Mouse (Mus musculus): ENCODE data around the gene Pinlyp.
"Not testable (repeated sequence)": the region's sequence is repeated elsewhere in the genome, so short reads cannot be mapped to it uniquely, and the experiment has no call there.

Gene Pinlyp

DNA sequence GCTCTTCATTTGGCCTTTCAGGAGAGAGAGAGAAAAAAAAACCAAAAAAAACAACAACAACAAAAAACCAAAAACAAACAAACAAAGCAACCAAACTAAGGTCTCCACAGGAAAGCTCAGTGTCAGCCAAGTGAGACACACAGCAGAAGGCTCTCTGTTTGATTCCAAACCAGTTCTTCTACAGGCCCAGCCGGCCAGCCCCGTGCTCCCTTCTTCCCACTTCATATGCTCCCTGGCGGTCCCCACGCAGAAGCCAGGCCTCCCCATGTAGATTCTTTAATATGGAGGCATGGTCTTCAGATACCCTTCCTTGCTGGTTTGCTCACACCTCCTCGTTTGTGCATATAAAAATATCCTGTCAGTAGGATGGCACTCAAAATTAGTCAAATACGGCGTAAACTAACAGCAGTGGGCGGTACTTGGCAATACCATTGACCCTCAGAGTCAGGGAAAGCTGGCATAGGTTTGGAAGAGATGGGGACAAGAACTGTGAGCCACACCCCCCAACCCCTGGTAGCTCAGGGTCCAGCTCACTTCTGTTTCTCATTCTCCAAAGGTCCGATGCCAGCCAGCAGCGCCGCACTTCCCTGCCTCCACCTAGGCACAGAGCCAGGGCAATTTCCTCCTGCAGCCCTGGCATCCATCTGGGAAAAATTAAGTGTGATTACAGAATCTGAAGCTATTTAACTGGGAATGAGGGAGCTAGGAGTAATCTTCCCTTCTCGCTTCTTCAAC is 20.1 kb downstream of the Pinlyp start:
- intact Hi-C loops (cut with DNase I) = no loop called here

GRCm38 (mm10) chr7:24524978-24525377 is 20.9 kb downstream of the Pinlyp start:
- intact Hi-C loops (cut with DNase I) = no loop called here

- intact Hi-C loops (cut with DNase I) = no loop called here
These were observed 22.2 kb downstream of the Pinlyp start for GRCm38 (mm10) chr7:24523723-24524122.

- intact Hi-C loops (cut with DNase I) = no loop called here
These were observed 23.1 kb downstream of the Pinlyp start for GRCm38 (mm10) chr7:24522805-24523204.

GRCm38 (mm10) chr7:24520054-24520453 is 25.9 kb downstream of the Pinlyp start:
- intact Hi-C loops (cut with DNase I) = not testable (repeated sequence)

- intact Hi-C loops (cut with DNase I) = no loop called here
These were observed 26.8 kb downstream of the Pinlyp start for GRCm38 (mm10) chr7:24519130-24519529.

GRCm38 (mm10) chr7:24517654-24518053 is 28.3 kb downstream of the Pinlyp start:
- intact Hi-C loops (cut with DNase I) = no loop called here

- intact Hi-C loops (cut with DNase I) = no loop called here
These were observed 28.8 kb downstream of the Pinlyp start for GRCm38 (mm10) chr7:24517077-24517476.

- intact Hi-C loops (cut with DNase I) = not testable (repeated sequence)
These were observed 29.6 kb downstream of the Pinlyp start for GRCm38 (mm10) chr7:24516319-24516718.

- intact Hi-C loops (cut with DNase I) = no loop called here
These were observed 33.6 kb downstream of the Pinlyp start, which contains the start of gene AC161166.1 for GRCm38 (mm10) chr7:24512355-24512754. TSS of gene AC161166.1 (minus strand) at chr7:24512455.

GRCm38 (mm10) chr7:24507726-24508114 is 38.2 kb downstream of the Pinlyp start:
- intact Hi-C loops (cut with DNase I) = loop anchor here (2.0 kb wide), 1 partner anchor 21 kb away; no protein-coding TSS in a partner anchor

DNA sequence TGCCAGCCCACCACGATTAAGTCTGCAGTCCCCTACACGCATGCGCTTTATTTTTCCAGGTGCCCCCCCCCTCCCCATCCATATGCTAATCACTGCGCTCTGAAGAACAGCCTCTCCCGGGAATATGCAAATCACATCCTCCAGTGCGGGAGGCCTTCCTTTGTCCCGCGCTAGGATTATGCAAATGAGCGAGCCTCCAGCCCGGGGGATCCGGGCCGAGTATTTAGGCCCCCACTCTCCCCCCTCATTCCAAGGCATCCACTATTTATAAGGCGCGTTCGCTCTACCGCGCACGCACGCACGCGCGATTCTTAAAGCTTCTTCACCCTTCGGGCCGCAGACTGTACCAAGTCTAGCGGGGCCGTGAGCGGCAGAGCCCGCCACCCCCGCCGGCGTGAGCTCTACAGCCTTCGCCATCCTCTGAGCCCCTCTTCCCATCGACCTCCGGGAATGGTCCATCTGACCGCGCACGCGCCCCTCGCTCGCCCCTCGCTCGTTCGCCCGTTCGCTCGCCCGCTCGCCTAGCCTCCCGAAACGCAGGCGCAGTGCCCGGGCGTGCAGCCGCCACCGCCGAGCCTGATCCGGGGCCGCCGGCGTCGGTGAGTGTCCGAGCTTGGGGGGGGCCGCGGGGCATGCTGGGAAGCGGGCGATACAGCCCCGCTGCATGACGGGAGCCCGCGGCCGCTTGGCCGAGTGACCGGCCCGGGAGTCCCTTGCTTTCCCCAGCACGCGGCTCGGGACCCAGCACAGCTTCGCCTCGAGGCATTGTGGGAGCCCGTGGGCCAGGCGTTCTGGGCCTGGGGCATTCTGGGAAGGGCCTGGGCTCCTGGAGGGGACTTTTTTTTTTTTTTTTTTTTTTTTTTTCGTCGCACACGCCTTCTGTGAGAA is 38.8 kb downstream of the Pinlyp start, which contains the start of gene Zfp428:
Zfp428 (plus strand) TSS at position 169 of the 888 bp plus-strand sequence.
- intact Hi-C loops (cut with DNase I) = loop anchor here (2.0 kb wide), 1 partner anchor 22 kb away; no protein-coding TSS in a partner anchor

DNA sequence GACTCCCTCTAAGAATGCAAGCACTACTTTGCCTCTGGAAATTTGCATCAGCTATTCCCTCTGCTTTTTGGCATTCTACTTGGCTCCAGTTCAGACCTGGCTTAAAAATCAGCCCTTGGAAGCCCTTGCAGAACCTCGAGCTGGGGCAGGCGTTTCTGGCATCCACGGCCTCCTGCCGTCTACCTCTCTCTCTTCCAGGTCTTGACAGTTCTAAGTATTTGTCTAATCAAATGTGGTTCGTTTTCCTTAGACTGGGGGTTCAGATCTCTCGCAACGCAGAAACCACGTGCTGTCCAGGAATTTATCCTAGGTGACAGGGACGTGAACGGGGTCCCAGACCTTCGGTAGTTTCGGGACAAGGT is 39.5 kb downstream of the Pinlyp start:
- intact Hi-C loops (cut with DNase I) = loop anchor here (2.0 kb wide), 1 partner anchor 22 kb away; no protein-coding TSS in a partner anchor

DNA sequence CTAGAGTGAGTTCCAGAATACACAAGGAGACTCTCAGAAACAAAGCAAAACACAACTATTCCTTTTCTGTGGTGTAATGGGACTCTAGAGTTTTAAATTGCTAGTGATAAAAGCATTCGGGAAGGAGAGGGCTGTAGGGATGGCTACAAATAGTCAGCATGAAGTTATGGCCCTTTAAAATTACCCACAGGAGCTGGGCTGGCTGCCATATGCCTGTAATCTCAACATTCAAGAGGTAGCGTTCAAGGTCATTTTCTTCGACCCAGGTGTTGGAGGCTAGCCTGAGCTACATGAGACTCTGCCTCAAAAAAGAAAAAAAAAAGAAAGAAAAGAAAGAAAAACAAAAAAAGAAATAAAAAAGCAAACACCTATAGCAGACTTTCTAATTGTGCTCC is 39.9 kb downstream of the Pinlyp start:
- intact Hi-C loops (cut with DNase I) = loop anchor here (2.0 kb wide), 1 partner anchor 23 kb away; no protein-coding TSS in a partner anchor

- intact Hi-C loops (cut with DNase I) = loop anchor here (2.0 kb wide), 1 partner anchor 23 kb away; no protein-coding TSS in a partner anchor
These were observed 40.4 kb downstream of the Pinlyp start for GRCm38 (mm10) chr7:24505447-24506064.

- intact Hi-C loops (cut with DNase I) = no loop called here
These were observed 41.0 kb downstream of the Pinlyp start for GRCm38 (mm10) chr7:24504868-24505267.

DNA sequence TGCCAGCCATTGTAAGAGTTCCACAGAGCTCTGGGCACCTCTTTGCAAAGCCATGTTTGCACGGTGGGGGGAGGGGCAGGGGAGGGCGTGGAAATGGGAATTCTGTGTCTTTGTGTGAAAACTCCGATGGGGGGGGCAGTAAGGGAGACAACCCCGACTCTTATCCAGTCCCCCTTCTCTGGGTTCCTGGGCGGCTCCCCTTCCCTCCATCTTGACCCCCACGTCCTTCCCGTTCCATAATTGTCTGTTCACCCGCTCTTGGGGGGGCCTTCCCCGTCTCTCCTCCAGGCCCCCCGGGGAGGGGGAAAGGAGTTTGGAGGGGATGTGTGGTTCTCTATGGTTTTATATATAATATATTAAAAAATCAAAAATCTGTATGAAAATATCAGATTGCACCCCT is 41.9 kb downstream of the Pinlyp start:
- intact Hi-C loops (cut with DNase I) = no loop called here

DNA sequence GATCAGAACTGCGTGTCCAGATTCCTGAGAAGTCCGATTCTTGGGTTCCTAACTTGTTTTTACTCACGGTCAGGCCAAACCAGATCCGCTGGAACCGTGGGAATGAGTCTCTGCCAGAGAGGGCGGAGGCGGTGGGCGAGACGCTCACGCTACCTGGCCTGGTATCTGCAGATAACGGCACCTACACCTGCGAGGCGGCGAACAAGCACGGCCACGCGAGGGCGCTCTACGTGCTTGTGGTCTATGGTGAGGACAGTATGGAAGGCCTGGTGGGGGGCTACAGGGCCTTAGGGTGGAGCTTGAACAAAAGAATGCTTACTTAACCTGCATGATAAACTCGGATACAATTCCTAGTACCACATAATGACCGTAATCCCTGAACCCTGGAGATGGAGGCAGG is 44.4 kb downstream of the Pinlyp start:
- intact Hi-C loops (cut with DNase I) = no loop called here

GRCm38 (mm10) chr7:24500929-24501328 is 45.0 kb downstream of the Pinlyp start:
- intact Hi-C loops (cut with DNase I) = no loop called here

GRCm38 (mm10) chr7:24499856-24500577 is 45.9 kb downstream of the Pinlyp start:
- intact Hi-C loops (cut with DNase I) = no loop called here

All from adrenal gland (tissue).